Mouse (Mus musculus): ENCODE data around the gene Tdrd1.
A peak's percentile ranks its signal among the peaks of the same experiment; 100 is the strongest.

Gene Tdrd1

DNA sequence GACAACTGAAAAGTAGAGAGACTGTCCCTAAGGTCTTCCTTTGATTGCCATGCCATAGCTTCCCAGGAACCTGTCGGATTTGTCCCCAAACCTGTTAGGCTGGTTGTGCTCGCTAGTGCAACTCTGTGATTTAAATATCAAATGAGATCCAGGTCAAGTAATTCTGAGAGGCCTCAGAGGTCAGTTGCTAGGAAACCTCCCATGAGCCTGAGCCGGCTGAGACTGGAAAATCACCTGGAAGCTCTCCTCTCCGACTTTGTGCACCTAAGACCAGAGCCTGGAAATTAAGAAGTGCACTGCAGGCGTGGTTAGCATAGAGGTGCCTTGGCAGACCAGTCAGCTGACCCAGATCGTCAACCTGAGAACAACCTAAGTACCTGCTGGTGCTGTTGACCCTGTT lies 89.1 kb downstream of the Tdrd1 start:
- peak; percentile 91 for DNase-seq
